Mouse (Mus musculus): ENCODE data around the gene Slc9a3r2.
A peak's percentile ranks its signal among the peaks of the same experiment; 100 is the strongest.
"Not testable (repeated sequence)": the region's sequence is repeated elsewhere in the genome, so short reads cannot be mapped to it uniquely, and the experiment has no call there.

Slc9a3r2 gene

DNA sequence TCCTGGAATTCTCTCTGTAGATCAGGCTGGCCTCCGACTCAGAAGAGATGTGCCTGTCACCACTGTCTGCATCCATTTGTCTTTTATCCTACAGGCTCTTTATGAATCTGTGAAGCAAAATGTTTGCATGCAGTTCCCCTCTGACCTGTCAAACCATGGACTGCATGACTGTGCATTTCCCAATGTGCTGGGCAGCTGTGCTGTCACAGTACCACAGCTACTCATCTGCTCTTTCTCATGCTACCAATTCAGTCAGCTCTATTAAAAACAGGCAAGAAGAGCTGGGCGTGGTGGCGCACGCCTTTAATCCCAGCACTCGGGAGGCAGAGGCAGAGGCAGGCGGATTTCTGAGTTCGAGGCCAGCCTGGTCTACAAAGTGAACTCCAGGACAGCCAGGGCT is 16.9 kb upstream of the Slc9a3r2 start:
- not testable (repeated sequence) for DNase-seq (ENCODE audit: low spot score in 2 of 2)

DNA sequence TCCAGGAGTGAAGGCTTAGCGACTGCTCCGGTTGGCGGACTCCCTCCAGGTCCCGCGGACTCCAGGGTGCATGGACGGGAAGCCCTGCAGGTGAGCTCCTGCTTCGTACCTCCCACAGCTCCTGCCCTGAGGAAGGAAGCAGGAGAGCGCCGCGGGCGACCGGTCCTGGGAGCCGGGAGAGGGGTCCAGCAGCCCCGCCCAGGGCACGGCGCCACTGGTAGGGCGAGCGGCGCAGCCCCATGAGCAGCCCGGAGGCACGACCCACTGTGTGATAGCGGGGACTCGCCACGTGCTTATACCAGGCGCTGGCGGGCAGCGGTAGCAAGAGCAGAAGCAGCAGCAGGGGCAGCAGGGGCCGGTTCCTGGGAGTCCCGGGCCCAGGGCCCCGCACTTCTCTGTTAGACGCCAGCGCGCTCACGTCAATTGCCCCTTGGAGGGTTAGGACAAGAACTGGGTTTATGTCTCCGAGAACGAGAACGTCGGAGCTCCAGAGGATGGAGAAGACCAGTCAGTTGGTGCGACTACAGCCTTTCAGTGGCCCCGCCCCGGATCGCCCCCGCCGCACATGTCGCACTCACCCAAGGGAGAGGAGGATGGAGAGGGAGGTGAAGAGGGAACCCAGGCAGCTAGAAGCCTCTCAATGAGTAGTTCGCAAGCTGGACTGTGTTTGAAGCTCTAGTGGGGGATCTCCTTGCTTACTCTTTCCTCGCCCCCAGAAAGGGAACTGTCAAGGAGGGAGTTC is 8.1 kb upstream of the Slc9a3r2 start, which contains the start of gene Npw:
Npw (minus strand) TSS at position 441 of the 742 bp plus-strand sequence.
- no peak for DNase-seq (ENCODE audit: low spot score in 2 of 2)

DNA sequence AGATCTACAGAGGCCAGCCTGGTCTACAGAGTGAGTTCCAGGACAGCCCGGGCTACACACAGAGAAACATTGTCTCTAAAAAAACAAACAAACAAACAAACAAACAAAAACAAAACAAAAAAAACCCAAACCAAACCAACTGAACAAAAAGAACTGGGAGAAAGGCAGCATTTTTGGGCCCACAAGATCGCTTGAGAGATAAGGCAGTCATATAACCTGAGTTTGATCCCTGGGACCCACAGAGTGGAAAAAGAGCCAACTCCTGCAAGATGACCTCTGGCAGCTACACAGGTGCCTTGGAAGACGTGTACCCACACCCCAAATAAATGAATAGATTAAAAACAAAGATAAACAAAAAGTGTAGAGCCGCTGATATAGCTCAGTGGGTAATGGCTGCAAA is 4.8 kb upstream of the Slc9a3r2 start:
- DNase-seq (ENCODE audit: low spot score in 2 of 2): no peak

DNA sequence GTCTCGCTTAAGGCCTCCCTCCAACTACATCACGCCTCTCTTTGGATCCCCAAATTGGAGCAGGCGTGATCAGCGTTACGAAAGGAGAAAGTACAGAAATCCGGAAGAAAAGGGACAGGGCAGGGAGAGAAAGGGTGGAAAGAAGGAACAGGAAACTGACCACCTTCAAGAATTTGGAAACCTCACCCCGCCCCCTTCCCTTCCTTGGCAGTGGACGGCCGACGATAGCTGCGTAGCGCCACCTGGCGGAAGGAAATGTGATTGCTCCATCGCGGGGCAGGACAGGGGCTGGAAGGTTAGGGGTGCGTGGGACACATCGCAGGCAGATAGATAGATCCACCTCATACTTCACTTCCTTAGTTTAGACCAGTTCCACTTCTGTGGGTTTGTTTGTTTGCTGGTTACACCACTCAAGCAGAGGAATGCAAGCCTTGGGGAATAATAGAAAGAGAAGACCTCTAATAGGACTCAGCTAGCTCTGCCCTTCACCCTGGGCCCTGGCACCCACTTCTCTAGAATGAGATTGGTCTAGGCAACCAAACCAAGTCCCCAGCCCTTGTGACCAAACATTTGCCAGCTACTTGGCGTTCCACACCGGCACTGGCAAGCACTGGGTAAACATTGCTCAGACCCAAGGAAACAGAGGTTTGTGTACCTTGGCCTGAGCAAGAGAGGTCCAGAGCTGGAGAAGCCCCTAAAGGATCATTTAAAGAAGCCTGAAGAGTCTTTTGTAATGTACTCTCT is 4.0 kb upstream of the Slc9a3r2 start:
- DNase-seq (ENCODE audit: low spot score in 2 of 2): peak; percentile 29 to 75

DNA sequence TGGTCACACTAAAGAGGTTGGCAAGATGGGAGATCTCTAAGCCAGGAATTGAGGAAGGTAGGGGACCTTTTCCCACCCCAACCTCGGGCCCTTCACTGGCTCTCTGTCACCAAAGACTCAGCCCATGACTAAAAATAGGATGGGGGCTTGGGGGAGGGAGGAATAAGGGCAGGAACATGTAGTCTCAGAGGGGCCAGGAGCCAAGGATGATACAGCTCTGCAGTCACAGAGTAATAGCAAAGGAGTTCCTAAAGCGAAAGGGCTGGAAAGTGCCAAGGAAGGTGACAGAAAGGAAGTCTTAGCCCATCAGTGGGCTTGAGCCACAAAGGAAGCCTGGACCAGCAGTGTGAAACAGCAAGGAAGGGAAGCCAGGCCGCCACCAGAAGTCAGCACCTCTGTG is 1.7 kb upstream of the Slc9a3r2 start:
- DNase-seq (ENCODE audit: low spot score in 2 of 2): no peak

DNA sequence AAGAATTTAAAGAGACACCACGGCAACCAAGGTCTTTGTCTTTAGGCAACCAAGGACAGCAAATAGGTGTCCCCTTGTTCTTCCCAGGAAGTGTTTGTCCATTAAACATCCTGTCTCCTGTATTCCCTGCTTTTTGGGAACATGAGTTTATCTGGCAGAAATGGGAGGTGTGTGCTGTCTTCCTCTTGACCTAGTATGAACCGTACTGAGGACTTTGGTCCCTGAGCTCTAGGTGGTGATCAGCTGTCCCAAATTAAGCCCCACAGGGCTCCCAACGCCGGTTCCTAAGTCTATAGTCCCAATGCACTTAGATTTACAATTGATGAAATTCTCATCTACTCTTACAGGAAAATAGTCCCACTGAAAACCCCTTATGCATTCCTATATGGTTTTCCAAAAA is 639 bp upstream of the Slc9a3r2 start:
- no peak for DNase-seq (ENCODE audit: low spot score in 2 of 2)

DNA sequence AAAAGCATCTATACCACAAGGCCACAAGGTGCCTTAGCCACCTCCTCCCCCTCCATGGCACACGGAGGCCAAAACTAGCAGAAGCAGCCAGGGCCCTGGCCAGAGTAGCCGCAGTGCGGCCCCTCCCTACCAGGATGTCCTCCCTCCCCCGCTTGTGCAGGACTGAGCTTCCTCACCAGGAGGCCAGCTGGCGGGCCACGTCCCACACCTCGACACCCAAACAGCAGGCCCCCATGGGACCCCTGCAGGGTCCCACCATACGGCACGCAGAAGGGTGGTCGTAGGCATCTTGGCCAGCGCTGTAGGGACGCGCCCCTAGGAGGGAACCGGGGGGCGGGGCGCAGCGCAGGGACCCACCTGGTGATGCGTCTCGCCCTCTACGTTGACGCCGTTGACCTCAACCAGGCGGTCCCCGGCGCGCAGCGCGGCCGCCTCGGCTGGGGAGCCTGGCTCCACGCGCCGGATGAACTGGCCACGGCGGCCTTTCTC is 502 bp downstream of the Slc9a3r2 start:
- DNase-seq (ENCODE audit: low spot score in 2 of 2): no peak

DNA sequence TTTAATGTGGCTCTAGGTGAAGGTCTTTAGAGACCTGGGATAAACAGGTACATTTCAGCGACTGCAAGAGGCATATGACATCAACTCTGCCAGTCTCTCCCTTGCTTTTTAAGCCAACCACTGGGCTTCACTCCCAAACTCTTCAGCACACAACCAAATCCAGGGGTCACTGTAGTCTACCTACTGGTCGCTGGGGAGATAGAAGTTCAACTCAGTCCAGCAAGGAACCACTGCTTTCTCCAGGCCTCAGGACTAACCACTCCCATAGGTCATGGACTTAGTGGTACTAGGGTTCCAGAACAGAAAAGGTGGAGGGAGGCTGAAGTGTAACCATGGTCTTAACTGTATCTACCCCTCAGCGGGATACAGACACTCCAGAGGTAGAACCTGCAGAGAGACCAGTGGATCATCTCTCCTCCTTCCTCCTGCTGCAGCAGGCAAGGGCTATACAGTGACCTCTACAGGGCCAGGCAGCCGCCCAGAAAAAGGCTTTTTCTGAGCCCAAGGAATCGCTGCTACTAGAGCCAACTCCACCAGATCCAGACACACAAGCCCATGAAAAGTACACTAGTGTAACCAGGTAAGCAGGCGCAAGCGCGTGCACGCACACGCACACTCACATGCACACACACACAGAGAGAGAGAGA is 1.3 kb downstream of the Slc9a3r2 start:
- no peak for DNase-seq (ENCODE audit: low spot score in 2 of 2)

DNA sequence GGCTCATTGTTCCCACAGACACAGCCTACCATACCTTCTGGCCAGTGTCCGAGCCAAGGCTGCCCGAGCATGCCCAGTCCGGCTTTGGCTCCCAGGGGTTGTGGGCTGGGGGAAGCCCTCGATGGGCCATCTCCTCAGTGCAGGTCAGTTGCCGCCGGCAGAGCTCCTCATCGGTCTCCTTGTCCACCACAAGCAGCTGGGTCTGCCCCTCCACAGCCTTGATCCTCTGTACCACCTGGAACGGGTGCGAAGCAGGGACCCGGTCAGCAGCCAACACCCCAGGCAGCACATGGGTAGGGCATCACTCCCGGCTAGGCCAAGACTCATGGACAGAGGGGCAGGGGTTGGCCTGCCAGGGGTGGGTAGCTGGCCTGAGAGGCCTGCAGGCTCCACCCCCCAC is 2.6 kb downstream of the Slc9a3r2 start:
- DNase-seq (ENCODE audit: low spot score in 2 of 2): no peak

DNA sequence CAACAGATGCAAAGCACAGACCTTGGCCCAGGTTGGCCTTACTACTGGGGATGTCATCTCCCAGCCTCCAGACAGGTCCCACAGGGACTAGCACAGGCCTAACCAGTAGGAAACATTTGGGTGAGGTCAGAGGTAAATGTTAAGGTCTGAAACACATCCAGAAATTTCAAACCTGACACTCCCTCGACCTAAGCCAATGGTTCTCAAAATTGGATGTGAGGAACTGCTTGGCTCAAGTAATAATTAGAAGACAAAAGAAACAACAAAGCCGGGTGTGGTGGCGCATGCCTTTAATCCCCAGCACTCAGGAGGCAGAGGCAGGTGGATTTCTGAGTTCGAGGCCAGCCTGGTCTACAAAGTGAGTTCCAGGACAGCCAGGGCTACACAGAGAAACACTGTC is 3.7 kb downstream of the Slc9a3r2 start:
- DNase-seq (ENCODE audit: low spot score in 2 of 2): no peak

DNA sequence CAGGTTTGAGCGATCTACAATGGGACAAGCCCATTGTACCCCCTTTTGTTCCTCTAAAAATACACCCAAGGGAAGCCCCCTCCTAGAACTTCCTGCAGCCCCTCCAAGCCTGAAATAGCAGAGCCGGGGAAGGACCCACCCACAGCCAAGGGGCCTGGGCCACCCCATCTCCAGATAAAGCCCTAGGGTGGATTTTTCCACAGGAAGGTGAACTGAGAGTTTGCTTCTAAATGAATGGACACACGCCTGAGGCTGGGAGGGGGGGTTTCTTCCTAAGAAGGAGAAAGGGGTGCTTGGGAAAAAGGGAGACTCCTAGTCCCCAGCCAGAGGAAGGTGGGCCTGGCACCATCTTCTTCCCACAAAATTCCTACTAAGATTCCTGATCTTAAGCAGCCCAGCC is 4.2 kb downstream of the Slc9a3r2 start:
- DNase-seq (ENCODE audit: low spot score in 2 of 2): no peak

DNA sequence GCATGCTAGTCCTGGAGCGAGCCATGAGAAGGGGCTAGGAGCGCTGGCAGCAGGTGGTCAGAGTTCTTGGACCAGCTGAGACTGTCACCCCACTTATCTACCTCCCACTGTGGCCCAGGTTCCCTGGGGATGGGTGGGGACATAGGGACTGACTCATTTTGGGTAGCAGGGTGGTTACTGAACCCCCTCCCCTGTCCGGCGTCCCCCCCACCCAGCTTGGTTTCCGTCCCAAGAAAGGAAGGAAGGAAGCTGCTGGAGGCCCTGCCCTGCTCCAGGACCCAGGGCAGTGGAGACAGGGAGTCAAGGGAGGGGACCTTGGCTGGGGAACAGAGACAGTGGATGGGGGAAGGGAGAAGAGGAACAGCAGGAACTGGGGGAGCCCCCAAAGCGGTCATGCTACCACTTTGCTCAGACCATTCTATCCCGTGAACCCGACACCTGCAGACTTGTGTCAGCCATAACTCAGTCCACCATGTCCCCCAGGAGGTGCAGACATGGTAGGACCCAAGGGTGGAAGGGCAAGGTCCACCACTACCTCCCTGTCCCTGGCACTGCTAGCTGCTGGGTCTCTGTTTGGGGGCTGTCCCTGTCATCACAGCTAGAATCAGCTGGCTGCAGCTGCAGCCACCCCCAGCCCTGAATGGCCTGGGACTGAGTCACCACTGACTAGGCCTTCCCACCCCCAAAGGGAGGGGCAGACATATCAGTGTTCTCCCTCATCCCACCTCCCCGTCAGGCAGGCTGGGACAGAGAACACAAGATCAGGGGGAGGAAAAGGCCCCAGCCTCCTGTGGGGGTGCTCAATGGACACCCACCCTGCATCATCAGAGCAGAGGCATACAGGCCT is 5.0 kb downstream of the Slc9a3r2 start:
- no peak for DNase-seq (ENCODE audit: low spot score in 2 of 2)

DNA sequence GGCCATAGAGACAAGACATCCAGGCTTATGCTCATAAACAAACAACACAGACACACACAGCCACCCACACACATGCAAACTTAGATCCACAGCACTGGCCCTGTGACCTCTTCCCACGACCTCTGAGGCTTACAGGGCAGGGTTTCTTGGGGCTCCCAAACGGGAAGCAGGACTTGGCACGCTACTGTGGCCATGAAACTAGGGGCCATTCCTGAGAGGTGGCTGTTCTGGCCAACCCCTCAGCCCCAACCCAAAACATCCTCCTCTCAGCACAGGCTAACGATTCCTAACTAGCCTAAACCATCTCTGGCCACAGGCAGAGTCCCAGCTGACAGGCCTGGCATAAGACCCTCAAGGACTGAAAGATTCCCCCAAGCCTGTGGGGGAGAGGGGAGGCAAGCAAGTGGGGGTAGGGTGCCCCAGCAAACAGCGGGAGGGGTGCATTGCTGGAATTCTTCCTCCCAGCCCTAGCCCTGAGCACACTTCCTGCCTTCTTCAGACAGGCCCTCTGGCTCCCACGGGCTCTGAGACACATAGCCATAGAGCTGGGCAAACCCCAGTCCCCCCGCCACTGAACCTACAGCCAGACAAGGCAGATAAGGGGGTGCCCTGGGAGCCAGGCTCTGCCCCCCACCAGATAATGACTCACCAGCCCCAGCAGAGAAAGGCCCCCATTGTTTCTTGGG is 6.0 kb downstream of the Slc9a3r2 start:
- DNase-seq (ENCODE audit: low spot score in 2 of 2): no peak

DNA sequence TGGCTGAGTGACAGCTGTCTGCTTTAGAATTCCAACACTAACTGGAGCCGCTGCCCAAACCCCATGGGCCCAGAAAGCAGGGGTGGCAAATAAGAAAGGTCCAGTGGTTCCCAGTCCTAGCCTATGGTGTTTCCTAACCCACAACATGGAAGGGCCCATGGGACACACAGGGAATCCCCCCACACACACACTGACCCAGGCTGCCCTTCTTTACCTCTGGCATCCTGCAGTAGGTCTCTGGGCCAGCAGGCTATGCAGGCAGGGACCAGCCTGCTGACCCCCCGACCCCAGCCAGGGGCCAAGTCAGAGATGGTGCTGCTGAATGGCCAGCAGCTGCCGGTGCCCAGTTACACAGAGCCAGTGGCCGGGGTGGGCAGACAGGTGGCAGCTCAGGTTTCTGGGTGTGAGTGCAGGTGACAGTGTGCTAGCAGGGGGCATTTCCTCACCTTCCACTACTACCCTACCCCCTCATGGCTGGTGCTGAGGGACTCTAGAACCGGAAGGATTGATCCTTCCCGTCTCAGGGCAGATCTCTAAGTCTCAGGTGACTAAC is 7.3 kb downstream of the Slc9a3r2 start:
- DNase-seq (ENCODE audit: low spot score in 2 of 2): no peak

DNA sequence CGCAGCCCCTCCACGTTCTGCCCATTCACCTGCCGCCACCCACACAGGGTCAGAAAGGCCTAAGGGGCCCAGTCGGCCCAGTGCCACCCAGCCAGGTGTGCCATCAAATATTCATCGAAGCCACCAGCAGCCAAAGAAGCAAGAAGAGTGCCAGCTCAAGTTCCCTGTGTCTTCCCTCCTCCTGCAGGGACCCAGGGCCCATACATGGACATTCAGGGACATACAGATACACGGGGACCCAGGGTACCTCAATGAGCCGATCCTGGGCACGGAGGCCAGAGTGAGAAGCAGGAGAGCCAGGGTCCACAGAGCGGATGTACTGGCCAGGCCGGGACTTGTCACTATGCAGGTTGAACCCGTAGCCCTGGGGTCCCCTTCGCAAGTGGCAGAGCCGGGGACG is 8.2 kb downstream of the Slc9a3r2 start:
- DNase-seq (ENCODE audit: low spot score in 2 of 2): no peak

DNA sequence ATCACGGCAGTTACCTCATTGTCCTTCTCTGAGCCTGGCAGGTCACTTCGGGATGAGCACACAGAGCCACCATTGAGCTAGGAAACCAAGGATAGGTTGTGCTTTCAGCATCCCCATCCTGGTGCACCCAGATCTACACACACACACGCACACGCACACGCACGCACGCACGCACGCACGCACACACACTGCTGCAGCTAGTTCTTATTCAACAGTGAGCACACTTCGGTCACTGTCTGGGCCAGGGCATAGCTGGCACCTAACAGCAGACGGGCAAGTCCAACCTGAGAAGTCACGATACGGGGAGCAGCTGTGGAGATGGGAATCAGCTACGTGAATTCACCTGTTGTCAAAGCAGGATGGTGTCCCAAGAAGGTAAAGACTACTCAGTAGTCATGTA is 9.5 kb downstream of the Slc9a3r2 start:
- DNase-seq (ENCODE audit: low spot score in 2 of 2): no peak

DNA sequence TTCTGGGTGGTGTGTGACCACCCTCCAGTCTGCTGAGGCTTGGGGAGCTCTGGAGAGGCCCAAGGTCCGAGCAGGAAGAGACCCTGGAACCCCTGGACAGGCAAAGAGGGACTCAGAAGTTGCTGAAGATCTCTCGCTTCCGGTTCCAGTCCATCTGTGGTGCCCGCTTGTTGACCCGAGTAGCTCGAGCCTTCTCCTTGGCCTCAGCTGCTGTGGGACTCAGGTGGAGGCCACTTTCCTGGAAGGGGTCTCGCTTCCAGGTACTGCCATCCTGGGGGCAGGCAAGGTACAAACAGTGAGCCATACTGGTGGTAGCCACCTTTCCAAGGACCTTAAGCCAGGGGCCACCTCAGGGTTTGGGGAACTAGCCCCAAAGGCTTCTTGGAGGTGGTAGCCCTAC is 10.0 kb downstream of the Slc9a3r2 start:
- DNase-seq (ENCODE audit: low spot score in 2 of 2): no peak

DNA sequence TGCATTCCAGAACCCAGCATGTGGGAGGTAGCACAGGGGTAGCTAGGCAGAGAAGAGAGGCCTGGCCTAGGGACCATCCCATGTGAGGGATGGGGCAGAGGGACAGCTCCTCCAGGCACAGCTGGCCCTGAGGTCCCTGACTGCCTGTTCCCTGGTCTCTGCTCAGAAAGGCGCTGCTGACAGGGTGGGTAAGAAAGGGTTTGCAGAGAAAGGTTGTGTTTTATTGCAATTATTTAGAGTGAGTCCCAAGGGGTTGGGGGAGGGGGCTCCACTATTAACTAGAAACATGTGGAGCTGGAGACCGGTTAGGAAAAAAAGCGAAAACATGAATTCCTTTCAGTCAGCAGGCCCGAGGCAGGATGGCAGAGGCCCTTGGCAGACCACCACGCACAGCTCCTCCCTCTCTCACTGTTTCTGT is 10.5 kb downstream of the Slc9a3r2 start:
- no peak for DNase-seq (ENCODE audit: low spot score in 2 of 2)

DNA sequence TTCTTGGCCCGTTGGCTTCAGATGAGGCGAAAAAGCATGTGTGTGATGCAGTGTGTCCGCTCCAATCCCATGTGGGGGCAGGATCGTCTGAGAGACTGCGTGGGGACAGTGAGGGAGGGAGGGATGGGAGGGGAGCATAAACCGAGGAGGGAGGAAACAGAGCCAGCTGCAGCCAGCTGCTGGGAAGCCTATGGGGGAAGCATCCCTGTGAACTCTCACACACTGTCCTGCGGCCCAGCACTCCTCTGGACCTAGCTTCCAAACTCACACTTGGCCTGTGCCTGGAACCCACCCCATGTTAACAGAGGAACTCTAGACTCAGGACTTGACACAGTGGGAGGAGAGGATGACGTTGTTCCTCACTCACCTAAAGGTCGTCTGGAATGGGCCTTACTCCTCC is 11.3 kb downstream of the Slc9a3r2 start:
- DNase-seq (ENCODE audit: low spot score in 2 of 2): no peak

DNA sequence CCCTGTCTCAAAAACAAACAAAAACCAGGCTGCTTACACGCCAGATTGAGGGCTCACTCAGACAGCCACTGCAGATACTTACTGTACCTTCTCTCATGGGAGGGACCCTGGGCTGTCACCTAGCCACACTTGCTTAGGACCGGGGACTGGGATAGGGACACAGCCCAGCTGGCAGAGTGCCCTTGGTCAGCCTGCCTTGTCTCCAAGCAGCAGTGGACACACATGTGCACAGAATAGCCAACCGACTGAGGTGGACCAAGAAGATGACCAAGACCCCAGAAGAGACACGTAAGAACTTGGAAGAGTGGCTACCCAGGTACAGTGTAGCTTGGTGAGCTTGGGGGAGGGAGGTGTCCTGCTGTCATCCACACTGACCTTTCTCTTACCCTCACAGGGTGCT is 11.9 kb downstream of the Slc9a3r2 start:
- DNase-seq (ENCODE audit: low spot score in 2 of 2): no peak

Data from thymus, postnatal 10 days (tissue).